Mouse (Mus musculus) liver, adult 2 months (tissue): ENCODE measurements at regions not wholly inside any gene's neighbourhood (a gene's known extent, or its start where the extent isn't known, plus 50 kb on each side); places are given as distances from the start of the nearest gene placed in this dataset.

Experiments used
- CTCF ChIP-seq: fragments of 200-500 bp; IDR thresholded peaks from 2 replicates; pipeline ENCODE4 v1.5.1; 2011; ENCODE audit warnings: low read depth, low read length, control low read depth
- POLR2A ChIP-seq: fragments of 200-500 bp; IDR thresholded peaks from 2 replicates; pipeline ENCODE4 v1.6.1; 2011; ENCODE audit warnings: low read length, control low read depth; ENCODE audit not compliant: insufficient read depth; ENCODE audit errors: extremely low read depth

GRCm38 (mm10) chr3:16803603-16804002 lies 797.4 kb upstream of the Gm5150 start:
- TF ChIP-seq CTCF (no peak), POLR2A (no peak)
